Mouse (Mus musculus): ENCODE results near the gene Gcm1.

Gene Gcm1

DNA sequence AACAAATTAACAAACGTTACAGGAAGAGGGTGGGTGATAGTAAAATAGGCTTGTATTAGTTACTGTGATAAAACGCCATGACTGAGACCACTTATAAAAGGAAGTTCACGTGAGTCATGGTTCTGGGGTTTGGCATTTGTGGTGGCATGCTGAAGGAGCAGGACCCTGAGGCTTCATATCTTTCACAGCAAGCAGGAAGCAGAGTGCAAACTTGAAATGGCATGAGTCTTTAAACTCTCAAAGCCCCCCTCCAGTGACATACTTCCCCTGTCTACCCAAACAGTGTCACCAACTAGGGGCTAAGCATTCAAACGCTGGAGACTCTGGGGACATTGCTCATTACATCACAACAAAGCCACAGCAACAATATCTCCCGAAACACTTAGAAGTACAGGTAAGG lies 49.2 kb downstream of the Gcm1 start:
- no peak for DNase-seq (ENCODE audit: low read depth, low spot score)

GRCm38 (mm10) chr9:78101431-78101830 lies 49.7 kb downstream of the Gcm1 start:
- no peak for DNase-seq (ENCODE audit: low read depth, low spot score)

- DNase-seq (ENCODE audit: low read depth, low spot score) = peak; percentile 69
Measured at GRCm38 (mm10) chr9:78103965-78104560, 52.3 kb downstream of the Gcm1 start.

DNA sequence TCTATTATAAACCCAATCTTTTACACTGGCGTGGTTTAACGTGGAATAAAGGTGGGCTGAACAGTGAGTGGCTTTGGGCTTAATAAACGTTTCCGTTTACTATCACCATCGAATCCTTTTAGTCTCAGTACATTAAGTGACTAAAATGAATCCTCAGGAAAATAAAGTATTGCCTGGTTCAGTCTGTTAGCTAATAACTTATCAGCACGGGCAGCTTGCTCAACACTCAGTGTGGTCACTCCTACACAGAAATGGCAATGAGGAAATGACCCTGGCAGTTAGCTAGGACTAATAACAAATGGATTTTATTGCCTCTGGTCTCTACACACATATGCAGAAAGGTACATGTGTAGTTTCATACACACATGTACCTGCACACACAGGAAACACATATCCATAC lies 53.2 kb downstream of the Gcm1 start:
- DNase-seq (ENCODE audit: low read depth, low spot score) = no peak

DNA sequence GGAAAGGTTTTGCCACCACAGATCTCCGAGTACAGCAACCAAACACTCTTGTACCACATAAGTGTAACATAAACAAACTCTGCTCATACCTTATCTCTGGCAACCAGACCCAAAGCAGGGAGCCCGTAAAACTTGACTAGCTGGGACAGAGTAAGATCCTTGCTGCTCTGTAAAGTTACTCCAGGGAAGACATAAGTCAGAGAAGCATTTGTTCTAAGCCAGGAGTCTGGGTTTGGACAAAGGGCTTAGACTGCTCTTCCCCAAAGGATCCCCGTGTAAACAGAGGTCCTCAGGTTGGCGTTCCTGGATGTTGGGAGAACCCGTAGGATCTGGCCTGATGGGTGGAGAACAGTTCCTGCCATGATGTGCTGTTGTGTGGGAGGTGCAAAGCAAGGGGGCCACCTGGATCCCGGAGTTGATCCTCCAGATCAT lies 53.8 kb downstream of the Gcm1 start:
- DNase-seq (ENCODE audit: low read depth, low spot score) = no peak

GRCm38 (mm10) chr9:78106821-78107220 lies 55.1 kb downstream of the Gcm1 start:
- DNase-seq (ENCODE audit: low read depth, low spot score) = no peak

DNA sequence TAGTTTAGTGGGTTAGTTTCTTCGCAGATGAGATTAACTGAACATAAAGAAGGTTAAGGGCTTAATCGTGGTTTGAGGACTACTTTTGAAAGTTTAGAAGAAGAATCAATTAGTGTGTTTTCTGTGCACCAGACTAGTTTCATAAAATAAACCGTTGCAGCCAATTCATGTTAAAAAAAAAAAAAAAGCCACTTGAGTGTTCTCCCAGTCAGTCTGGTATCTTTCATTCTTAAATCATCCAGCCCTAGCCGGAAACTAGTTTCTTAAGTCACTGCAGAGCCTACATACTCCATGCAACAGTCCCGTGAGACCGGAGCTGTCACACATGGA lies 55.8 kb downstream of the Gcm1 start:
- DNase-seq (ENCODE audit: low read depth, low spot score) = no peak

- DNase-seq (ENCODE audit: low read depth, low spot score) = peak; percentile 75
Measured at GRCm38 (mm10) chr9:78107912-78108795, 56.4 kb downstream of the Gcm1 start.

- DNase-seq (ENCODE audit: low read depth, low spot score) = peak; percentile 99
Measured at GRCm38 (mm10) chr9:78108796-78109239, 57.1 kb downstream of the Gcm1 start, which contains the start of the genes Fbxo9 and Ick. Gene Fbxo9, minus strand, starts transcription at chr9:78109065. Gene Ick, plus strand, starts transcription at chr9:78109192.

- peak; percentile 71 for DNase-seq (ENCODE audit: low read depth, low spot score)
Measured at GRCm38 (mm10) chr9:78109656-78110055, 57.9 kb downstream of the Gcm1 start.

DNA sequence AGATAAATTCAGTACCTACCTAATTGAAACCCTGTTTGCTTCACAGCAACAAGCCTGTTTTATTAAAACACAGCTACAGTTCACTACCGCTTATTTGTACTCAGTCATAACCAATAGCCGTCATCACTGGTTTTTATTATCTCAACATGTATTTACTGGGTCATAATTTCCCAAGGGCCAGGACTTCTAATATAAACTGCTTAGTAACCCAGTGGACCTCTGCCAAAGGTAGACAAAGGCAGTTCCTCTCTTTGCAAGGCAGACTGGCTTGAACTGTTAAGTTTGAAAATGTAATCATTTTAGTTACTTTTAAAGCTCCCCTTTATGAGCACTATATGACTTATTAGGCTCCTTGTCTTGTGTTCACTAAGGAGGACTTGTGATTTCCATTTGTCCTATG lies 59.7 kb downstream of the Gcm1 start:
- DNase-seq (ENCODE audit: low read depth, low spot score) = no peak

DNA sequence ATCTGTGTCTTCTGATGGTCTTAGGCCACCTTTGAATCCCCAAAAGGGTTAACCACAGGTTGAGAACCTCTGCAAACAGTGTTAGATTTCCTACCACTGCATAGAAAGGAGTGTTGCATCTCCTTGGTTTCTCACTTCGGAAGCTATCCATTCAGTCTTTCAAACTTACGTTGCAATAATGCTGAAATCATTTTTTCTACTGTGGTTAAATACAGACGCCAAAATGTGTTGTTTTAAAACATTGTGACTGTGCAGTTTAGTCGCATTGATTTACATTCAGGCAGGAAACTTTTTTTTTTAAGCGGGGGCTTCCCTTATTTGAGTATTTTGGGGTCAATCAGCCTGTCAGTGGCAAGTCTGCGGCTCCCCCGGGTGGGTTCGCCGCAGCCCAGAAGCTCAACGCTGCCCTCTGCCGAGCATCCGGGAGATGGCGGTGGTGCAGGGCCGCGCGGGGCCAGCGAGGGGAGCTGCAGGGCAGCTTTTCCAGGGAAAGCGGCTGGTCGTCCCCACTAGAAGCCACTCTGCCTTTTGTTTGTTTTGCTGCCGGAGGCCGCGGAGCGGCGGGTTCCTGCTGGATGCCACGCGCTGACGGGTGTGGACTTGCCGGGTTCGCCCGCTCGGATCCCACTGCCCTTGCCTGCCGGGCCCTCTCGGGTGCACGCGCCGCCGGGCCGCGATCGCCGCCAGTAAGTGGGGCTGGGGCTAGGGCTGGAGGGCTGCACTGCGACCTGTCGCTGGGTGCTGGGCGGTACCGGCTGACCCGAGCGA lies 61.2 kb downstream of the Gcm1 start:
- DNase-seq (ENCODE audit: low read depth, low spot score) = peak; percentile 91

DNA sequence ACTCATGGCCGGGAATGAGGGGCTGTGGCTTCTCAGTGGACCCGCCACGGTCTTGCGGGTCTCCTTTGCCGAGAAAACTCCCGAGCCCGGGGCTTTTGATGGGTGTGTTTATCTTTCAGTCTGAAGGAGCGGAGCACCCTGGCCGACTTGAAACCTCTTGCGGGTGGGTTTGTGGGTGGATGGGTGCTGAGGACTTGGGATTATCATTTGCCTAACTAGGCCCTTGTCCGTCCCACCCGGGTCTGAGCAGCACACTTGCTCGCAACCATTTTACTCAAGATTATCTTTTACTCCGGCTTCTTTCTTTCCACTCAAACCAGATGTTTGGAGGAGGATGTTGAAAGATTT lies 61.8 kb downstream of the Gcm1 start:
- no peak for DNase-seq (ENCODE audit: low read depth, low spot score)
